Mouse (Mus musculus): ENCODE results near the gene Dact2. TPM values are rescaled to one million over a fixed set of nuclear protein-coding genes. Genes with fewer than 3 reads are reported as not detected.

The Dact2 gene
- polyA plus RNA-seq, 1 experiment, result 7.2 TPM

DNA sequence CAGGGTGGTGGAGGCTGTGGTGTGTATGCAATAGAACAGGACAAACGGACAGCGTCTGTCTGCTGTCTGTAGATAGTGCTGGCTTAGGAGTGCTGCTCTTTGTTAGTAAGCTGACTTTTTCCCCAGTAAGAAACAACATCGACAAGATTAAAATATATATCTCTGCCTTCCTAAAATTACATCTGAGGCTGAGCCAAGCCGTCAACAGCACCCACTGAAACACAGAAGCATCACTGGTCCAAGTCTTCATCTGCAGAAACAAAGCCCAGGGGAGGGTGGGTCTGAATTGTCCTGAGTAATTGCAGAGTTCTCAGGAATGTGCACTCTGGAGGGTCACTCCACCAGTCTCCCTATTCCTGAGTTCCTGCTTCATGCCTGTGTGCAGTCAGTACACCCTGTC is 25.2 kb downstream of the Dact2 start:
- no peak for TF ChIP-seq CTCF (IDR thresholded peaks at IDR 0.05; ENCODE audit: borderline replicate concordance, insufficient read depth, low read depth, low read length)
- TF ChIP-seq POLR2A (IDR thresholded peaks at IDR 0.05; ENCODE audit: borderline replicate concordance, insufficient read depth, low read length), result no peak
- no peaks in the 10 kb centered on the region; the same call in 1 of the 2 replicates for H3K4me1 ChIP-seq (ENCODE audit: control insufficient read depth, insufficient read depth, low read length)
- no peak overlapping the region for H3K27ac ChIP-seq (ENCODE audit: insufficient read depth, low read length)
- DNase-seq, result no peak
- no peaks in the 10 kb centered on the region for H3K27me3 ChIP-seq (ENCODE audit: control insufficient read depth, insufficient read depth, low read length)
- H3K4me3 ChIP-seq (replicated peaks; ENCODE audit: insufficient read depth, low read depth, low read length), result no peak overlapping the region
- WGBS, result 85% methylated on average over 4 of the region's 4 CpGs

DNA sequence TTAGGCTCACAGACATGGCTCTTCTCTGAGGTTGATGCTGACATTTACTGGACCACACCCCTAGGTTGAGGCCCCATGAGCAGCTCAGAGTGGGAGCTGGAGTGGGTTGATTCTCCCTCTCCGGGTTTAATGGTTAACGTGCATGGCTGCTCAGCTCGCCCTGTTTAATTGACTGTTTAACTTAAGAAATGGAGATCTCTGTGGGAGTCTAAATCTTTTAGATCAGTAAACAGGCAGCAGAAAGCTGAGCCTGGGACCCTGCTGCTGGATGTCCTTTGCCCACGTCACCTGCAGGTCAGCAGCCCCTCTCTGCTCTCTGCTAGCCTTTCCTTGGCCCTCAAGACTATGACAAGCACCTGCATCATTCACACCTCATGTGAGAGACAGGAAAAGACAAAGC is 25.6 kb downstream of the Dact2 start:
- H3K4me3 ChIP-seq (replicated peaks; ENCODE audit: insufficient read depth, low read depth, low read length), result no peak overlapping the region
- TF ChIP-seq POLR2A (IDR thresholded peaks at IDR 0.05; ENCODE audit: borderline replicate concordance, insufficient read depth, low read length) (no peak), CTCF (IDR thresholded peaks at IDR 0.05; ENCODE audit: borderline replicate concordance, insufficient read depth, low read depth, low read length) (no peak)
- H3K4me1 ChIP-seq (ENCODE audit: control insufficient read depth, insufficient read depth, low read length), result no peaks in the 10 kb centered on the region; the same call in 1 of the 2 replicates
- no peak for DNase-seq
- no peak overlapping the region for H3K27ac ChIP-seq (ENCODE audit: insufficient read depth, low read length)
- 48% methylated on average over 4 of the region's 4 CpGs for WGBS
- no peaks in the 10 kb centered on the region for H3K27me3 ChIP-seq (ENCODE audit: control insufficient read depth, insufficient read depth, low read length)

DNA sequence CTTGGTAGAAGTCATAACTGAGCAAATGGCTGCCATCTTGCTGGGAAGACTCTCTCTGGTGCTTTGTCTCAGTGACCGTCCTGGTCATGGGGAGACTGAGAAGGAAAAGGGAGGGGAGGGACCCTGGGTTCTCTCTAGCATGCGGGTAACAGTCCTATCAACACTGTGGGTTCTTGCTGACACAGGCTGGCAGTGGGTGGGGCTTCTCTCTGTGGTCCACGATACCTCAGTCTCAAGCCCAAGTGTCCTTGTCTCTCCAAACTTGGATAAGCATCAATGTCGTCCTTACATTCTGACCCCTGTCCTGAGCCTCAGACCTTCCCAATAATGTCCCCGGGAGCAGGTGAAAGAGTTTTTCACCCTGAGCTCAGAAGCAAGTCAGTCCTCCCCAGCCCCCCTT is 26.1 kb downstream of the Dact2 start:
- no peak for TF ChIP-seq CTCF (IDR thresholded peaks at IDR 0.05; ENCODE audit: borderline replicate concordance, insufficient read depth, low read depth, low read length)
- TF ChIP-seq POLR2A (IDR thresholded peaks at IDR 0.05; ENCODE audit: borderline replicate concordance, insufficient read depth, low read length), result no peak
- Histone ChIP-seq H3K27ac (ENCODE audit: insufficient read depth, low read length) (no peak overlapping the region), H3K4me3 (replicated peaks; ENCODE audit: insufficient read depth, low read depth, low read length) (no peak overlapping the region), H3K27me3 (ENCODE audit: control insufficient read depth, insufficient read depth, low read length) (no peaks in the 10 kb centered on the region), H3K4me1 (ENCODE audit: control insufficient read depth, insufficient read depth, low read length) (no peaks in the 10 kb centered on the region; the same call in 1 of the 2 replicates)
- no peak for DNase-seq
- 83% methylated on average over 5 of the region's 5 CpGs for WGBS

DNA sequence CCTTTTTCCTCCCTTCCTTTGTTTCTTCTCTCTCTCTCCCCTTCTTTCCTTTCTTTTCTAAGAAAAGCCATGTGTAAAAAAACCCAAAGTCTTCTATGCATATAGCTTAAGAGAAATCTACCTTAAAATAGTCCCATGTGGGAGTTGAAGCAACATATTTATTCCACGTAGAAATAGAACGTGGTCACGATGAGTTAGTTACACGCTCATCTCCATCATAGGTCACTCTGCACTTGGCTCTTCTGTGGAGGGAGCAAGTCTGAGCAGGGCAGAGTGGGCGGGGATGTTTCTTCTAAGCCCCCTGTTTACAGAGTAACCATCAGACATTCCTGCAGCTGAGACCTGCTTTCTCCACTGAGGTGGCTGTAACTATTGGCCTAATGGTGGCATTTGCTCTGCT is 27.1 kb downstream of the Dact2 start:
- WGBS, result 95% methylated on average over 5 of the region's 5 CpGs
- Histone ChIP-seq H3K27ac (ENCODE audit: insufficient read depth, low read length) (no peak overlapping the region), H3K4me1 (ENCODE audit: control insufficient read depth, insufficient read depth, low read length) (no peaks in the 10 kb centered on the region; the same call in 1 of the 2 replicates), H3K27me3 (ENCODE audit: control insufficient read depth, insufficient read depth, low read length) (no peaks in the 10 kb centered on the region), H3K4me3 (replicated peaks; ENCODE audit: insufficient read depth, low read depth, low read length) (no peak overlapping the region)
- DNase-seq, result no peak
- TF ChIP-seq POLR2A (IDR thresholded peaks at IDR 0.05; ENCODE audit: borderline replicate concordance, insufficient read depth, low read length) (no peak), CTCF (IDR thresholded peaks at IDR 0.05; ENCODE audit: borderline replicate concordance, insufficient read depth, low read depth, low read length) (no peak)

DNA sequence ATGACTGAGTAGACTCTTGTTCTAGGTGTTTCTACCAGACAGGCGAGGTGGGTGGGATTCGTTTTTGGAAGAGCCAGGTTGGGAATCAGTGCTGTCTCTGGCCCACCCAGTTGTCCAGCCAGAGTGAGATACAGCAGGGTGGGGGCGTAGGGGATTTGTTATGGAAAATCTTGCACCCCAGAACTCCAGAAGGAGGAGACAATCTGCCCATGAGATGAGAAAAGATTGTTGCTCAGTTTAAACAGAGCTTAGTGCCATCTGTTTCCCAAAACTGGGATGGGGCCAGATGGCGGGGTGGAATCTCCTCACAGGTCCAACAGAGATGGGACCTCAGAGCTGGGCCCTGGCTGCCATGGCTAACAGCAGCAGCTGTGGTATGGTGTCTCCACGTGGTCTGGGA is 28.4 kb downstream of the Dact2 start:
- no peak overlapping the region for H3K27ac ChIP-seq (ENCODE audit: insufficient read depth, low read length)
- H3K27me3 ChIP-seq (ENCODE audit: control insufficient read depth, insufficient read depth, low read length), result no peaks in the 10 kb centered on the region
- H3K4me3 ChIP-seq (replicated peaks; ENCODE audit: insufficient read depth, low read depth, low read length), result no peak overlapping the region
- H3K4me1 ChIP-seq (ENCODE audit: control insufficient read depth, insufficient read depth, low read length), result no peaks in the 10 kb centered on the region; the same call in 1 of the 2 replicates
- WGBS, result 29% methylated on average over 5 of the region's 5 CpGs
- peak in 1 of 2 experiments; percentile 8 for DNase-seq
- TF ChIP-seq CTCF (IDR thresholded peaks at IDR 0.05; ENCODE audit: borderline replicate concordance, insufficient read depth, low read depth, low read length), result no peak
- no peak for TF ChIP-seq POLR2A (IDR thresholded peaks at IDR 0.05; ENCODE audit: borderline replicate concordance, insufficient read depth, low read length)

DNA sequence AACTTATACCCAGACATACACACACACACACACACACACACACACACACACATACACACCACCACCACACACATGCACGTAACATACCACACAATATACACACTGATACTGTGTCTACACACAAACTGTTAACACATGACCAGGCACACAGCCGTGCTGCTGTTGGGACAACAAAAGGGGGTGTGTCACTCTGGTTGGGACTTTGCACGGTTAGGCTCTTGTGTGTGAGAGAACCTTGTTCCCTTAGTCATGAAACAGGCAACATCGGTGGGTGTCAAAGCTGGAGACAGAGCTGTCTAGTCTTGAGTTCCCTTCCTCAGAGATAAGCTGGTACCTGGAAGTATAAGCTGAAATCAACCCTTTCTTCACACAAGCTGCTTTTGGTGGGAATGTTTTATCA is 29.1 kb downstream of the Dact2 start:
- Histone ChIP-seq H3K4me1 (ENCODE audit: control insufficient read depth, insufficient read depth, low read length) (no peaks in the 10 kb centered on the region; the same call in 1 of the 2 replicates), H3K4me3 (replicated peaks; ENCODE audit: insufficient read depth, low read depth, low read length) (no peak overlapping the region), H3K27me3 (ENCODE audit: control insufficient read depth, insufficient read depth, low read length) (no peaks in the 10 kb centered on the region), H3K27ac (ENCODE audit: insufficient read depth, low read length) (no peak overlapping the region)
- 82% methylated on average over 4 of the region's 4 CpGs for WGBS
- TF ChIP-seq CTCF (IDR thresholded peaks at IDR 0.05; ENCODE audit: borderline replicate concordance, insufficient read depth, low read depth, low read length), result no peak
- TF ChIP-seq POLR2A (IDR thresholded peaks at IDR 0.05; ENCODE audit: borderline replicate concordance, insufficient read depth, low read length), result no peak
- no peak for DNase-seq

DNA sequence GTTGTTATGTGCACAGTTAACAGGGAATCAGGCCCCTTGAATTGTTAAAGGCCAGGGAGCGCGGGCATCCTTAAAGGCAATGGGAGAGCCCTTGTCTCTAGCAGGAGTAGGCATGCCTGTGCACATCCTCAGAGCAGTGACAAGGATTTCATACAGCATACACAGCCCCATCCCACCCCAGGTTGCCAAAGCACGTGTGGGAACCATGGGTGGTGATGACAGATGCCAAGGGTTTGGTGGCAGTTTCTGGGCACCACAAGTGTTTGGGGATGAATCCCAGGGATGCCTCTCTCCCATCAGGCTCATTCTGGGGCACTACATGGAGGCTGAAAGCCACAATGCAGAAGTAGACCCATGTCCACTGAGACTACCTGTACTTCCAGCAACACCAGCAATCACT is 29.7 kb downstream of the Dact2 start:
- H3K27me3 ChIP-seq (ENCODE audit: control insufficient read depth, insufficient read depth, low read length), result no peaks in the 10 kb centered on the region
- TF ChIP-seq CTCF (IDR thresholded peaks at IDR 0.05; ENCODE audit: borderline replicate concordance, insufficient read depth, low read depth, low read length), result no peak
- TF ChIP-seq POLR2A (IDR thresholded peaks at IDR 0.05; ENCODE audit: borderline replicate concordance, insufficient read depth, low read length), result no peak
- DNase-seq, result no peak
- H3K4me3 ChIP-seq (replicated peaks; ENCODE audit: insufficient read depth, low read depth, low read length), result no peak overlapping the region
- WGBS, result 67% methylated on average over 3 of the region's 3 CpGs
- H3K4me1 ChIP-seq (ENCODE audit: control insufficient read depth, insufficient read depth, low read length), result no peaks in the 10 kb centered on the region; the same call in 1 of the 2 replicates
- no peak overlapping the region for H3K27ac ChIP-seq (ENCODE audit: insufficient read depth, low read length)

DNA sequence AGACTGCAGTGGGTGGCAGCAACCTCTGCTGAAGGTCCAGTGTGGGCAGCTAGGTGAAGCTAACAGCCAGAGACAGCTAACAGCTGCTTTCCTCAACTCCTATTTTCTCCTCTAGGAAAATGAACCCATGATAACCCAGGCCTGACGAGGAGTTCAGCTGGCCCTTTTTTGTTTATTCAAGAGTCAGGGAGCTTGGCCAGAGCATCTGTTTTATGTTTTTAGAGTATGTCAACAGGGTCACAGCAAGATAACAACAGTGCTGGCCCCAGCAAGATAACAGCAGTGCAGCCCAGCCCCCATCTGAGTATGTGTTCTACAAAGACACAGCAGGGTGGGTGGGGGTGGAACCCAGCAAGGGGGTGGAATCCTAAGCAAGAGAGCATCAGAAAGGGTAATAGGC is 30.6 kb downstream of the Dact2 start:
- TF ChIP-seq POLR2A (IDR thresholded peaks at IDR 0.05; ENCODE audit: borderline replicate concordance, insufficient read depth, low read length) (no peak), CTCF (IDR thresholded peaks at IDR 0.05; ENCODE audit: borderline replicate concordance, insufficient read depth, low read depth, low read length) (no peak)
- WGBS, result 59% methylated on average over 1 of the region's 1 CpGs
- H3K27me3 ChIP-seq (ENCODE audit: control insufficient read depth, insufficient read depth, low read length), result no peaks in the 10 kb centered on the region
- no peak for DNase-seq
- no peak overlapping the region for H3K27ac ChIP-seq (ENCODE audit: insufficient read depth, low read length)
- H3K4me1 ChIP-seq (ENCODE audit: control insufficient read depth, insufficient read depth, low read length), result no peaks in the 10 kb centered on the region; the same call in 1 of the 2 replicates
- H3K4me3 ChIP-seq (replicated peaks; ENCODE audit: insufficient read depth, low read depth, low read length), result no peak overlapping the region

Measured in cerebellum, adult 2 months (tissue).